Mouse (Mus musculus) CH12.LX (cell line): ENCODE measurements around the gene Kat2a.
A peak's percentile ranks its signal among the peaks of the same experiment; 100 is the strongest.

Experiments used
- CTCF ChIP-seq, 2 experiments: IDR thresholded peaks in 1 of 2; conservative IDR thresholded peaks in 1 of 2; 2 replicates each; pipeline ENCODE4 v1.5.1; 2011 to 2012; ENCODE audit warnings: low read depth in 2 of 2, low read length in 2 of 2, improper control_type of control experiment in 1 of 2, inconsistent platforms in 1 of 2, mild to moderate bottlenecking in 1 of 2, moderate library complexity in 1 of 2
- E2F4 ChIP-seq: IDR thresholded peaks from 2 replicates; pipeline ENCODE4 v1.6.1; 2011; ENCODE audit warnings: low read depth, low read length, improper control_type of control experiment; ENCODE audit not compliant: insufficient replicate concordance
- EP300 ChIP-seq: IDR thresholded peaks from 2 replicates; pipeline ENCODE4 v1.6.1; 2011; ENCODE audit warnings: low read length, improper control_type of control experiment
- MXI1 ChIP-seq: IDR thresholded peaks from 2 replicates; pipeline ENCODE4 v1.6.1; 2011; ENCODE audit warnings: mild to moderate bottlenecking, low read depth, low read length, improper control_type of control experiment
- NELFE ChIP-seq: IDR thresholded peaks from 2 replicates; pipeline ENCODE4 v1.6.1; 2011; ENCODE audit warnings: low read depth, low read length, improper control_type of control experiment
- POLR2A ChIP-seq: IDR thresholded peaks from 2 replicates; pipeline ENCODE4 v1.6.1; 2011; ENCODE audit warnings: low read depth, mild to moderate bottlenecking, improper control_type of control experiment, low read length
- SIN3A ChIP-seq: IDR thresholded peaks from 2 replicates; pipeline ENCODE4 v1.6.1; 2012; ENCODE audit warnings: low read length, improper control_type of control experiment, inconsistent platforms
- TCF12 ChIP-seq: IDR thresholded peaks from 2 replicates; pipeline ENCODE4 v1.6.1; 2014; ENCODE audit warnings: low read depth, mild to moderate bottlenecking, inconsistent platforms, low read length, improper control_type of control experiment
- UBTF ChIP-seq: IDR thresholded peaks from 2 replicates; pipeline ENCODE4 v1.6.1; 2012; ENCODE audit warnings: low read depth, mild to moderate bottlenecking, inconsistent platforms, low read length, improper control_type of control experiment, moderate library complexity
- ZKSCAN1 ChIP-seq: IDR thresholded peaks from 2 replicates; pipeline ENCODE4 v1.6.1; 2012; ENCODE audit warnings: low read depth, inconsistent platforms, low read length, improper control_type of control experiment, borderline replicate concordance
- ZNF384 ChIP-seq: IDR thresholded peaks from 2 replicates; pipeline ENCODE4 v1.6.1; 2012; ENCODE audit warnings: low read depth, low read length, improper control_type of control experiment, inconsistent platforms

DNA sequence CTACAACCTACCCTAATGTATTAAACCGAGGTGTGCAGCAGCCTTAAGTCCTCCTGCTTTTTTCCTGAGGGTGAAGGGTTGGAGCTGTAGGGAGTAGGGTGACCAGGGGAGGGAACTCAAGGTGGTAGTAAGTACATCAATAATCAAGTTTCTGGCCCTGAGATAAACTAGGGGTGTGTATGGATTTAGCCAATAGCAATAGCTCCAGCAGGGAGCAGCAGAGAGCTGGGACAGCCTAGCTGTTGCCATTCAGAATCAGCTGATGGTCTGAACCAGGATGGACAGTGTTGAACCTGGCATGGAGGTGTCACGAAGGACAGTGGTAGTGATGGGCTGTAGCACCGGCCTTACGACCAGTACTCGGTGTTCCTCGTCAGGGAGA lies 2.3 kb upstream of the Kat2a start:
- TF ChIP-seq CTCF (conservative IDR thresholded peaks at IDR 0.05 in 1 of 2, IDR thresholded peaks at IDR 0.05 in 1 of 2; ENCODE audit: low read depth in 2 of 2, low read length in 2 of 2) (peak; percentile 77 to 92), POLR2A (no peak), TCF12 (0 out of 2 replicates have a peak, but pooled peaks have one; percentile 25), ZNF384 (no peak; the same call in 1 of the 2 replicates), ZKSCAN1 (no peak), MXI1 (no peak), EP300 (no peak), UBTF (no peak), E2F4 (no peak), NELFE (no peak), SIN3A (peak; percentile 62; the same call in 1 of the 2 replicates)
